Mouse (Mus musculus) C2C12 (cell line): ENCODE data around the gene Zswim8.

Experiments used
- CTCF ChIP-seq: IDR thresholded peaks from one replicate; pipeline ENCODE4 v1.5.1; 2011; ENCODE audit not compliant: control insufficient read depth, insufficient read depth, insufficient read length
- MAX ChIP-seq: IDR thresholded peaks from one replicate; pipeline ENCODE4 v1.6.1; 2011; ENCODE audit warnings: mild to moderate bottlenecking, control low read depth
- MYOD1 ChIP-seq: IDR thresholded peaks from one replicate; pipeline ENCODE4 v1.6.1; 2011; ENCODE audit warnings: low read depth; ENCODE audit not compliant: control insufficient read depth, insufficient read length
- USF1 ChIP-seq: IDR thresholded peaks from one replicate; pipeline ENCODE4 v1.6.1; 2011; ENCODE audit warnings: low read depth, mild to moderate bottlenecking, control low read depth, moderate library complexity

DNA sequence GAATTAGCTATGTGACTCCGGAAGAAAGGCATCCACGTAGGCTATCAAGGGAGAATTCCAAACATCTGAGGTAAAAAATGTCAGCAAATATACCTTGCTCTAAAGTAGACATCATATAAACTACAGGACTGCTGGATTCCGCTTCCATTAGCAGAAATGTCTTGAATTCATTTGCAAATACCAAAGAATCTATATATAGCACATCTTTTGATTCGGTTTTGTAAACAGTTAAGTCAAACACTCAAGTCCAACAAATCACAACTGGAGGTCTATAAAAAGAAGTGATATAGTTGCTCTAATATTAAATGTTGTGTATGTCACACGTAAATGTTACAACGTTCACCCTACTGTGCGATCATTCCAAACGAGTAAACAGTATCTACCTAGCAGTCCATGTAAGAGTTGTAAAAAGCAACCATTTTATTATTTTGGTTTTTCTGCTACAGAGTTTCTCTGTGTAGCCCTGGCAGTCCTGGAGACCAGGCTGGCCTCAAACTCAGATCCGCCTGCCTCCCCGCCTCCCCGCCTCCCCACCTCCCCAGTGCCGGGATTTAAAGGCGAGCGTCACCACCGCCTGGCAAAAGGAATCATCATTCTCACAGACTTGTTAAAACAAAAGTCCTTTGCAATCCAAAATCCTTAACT is 5.1 kb upstream of the Zswim8 start:
- TF ChIP-seq CTCF = no peak
- TF ChIP-seq USF1 = no peak
- TF ChIP-seq MYOD1 = no peak
- TF ChIP-seq MAX = no peak
